Mouse (Mus musculus) activated CD4-positive, CD25-positive, alpha-beta regulatory T cell, adult 4 months (primary cell): Measurements from ENCODE around the gene Cntnap5b. TPM values are rescaled to one million over a fixed set of nuclear protein-coding genes. Genes with fewer than 3 reads are reported as not detected.
"Not testable (repeated sequence)": the region's sequence is repeated elsewhere in the genome, so short reads cannot be mapped to it uniquely, and the experiment has no call there.

Experiments used
- ATAC-seq: one replicate; pipeline ENCODE4 v1.8.0; 2017
- polyA plus RNA-seq, 2 experiments: library from polyadenylated mRNA; unstranded; fragments of 100-300 nt; shearing (Covaris generic); gene quantifications; one replicate each; pipeline ENCODE4 v1.2.1; 2017

Cntnap5b gene
- polyA plus RNA-seq = not detected

GRCm38 (mm10) chr1:99772614-99773013 is at the start of gene Cntnap5b:
Gene Cntnap5b, plus strand, starts transcription at chr1:99772765.
- no peak for ATAC-seq

GRCm38 (mm10) chr1:99759996-99760395 is 12.6 kb upstream of the Cntnap5b start:
- ATAC-seq = no peak

- no peak for ATAC-seq
These were observed 382 bp upstream of the Cntnap5b start for GRCm38 (mm10) chr1:99772183-99772582.

- no peak for ATAC-seq
These were observed 1.6 kb downstream of the Cntnap5b start for GRCm38 (mm10) chr1:99774144-99774543.

- no peak for ATAC-seq
These were observed 41.0 kb downstream of the Cntnap5b start for GRCm38 (mm10) chr1:99813334-99814110.

GRCm38 (mm10) chr1:99872344-99872743 is 99.8 kb downstream of the Cntnap5b start:
- ATAC-seq = no peak

- no peak for ATAC-seq
These were observed 135.2 kb downstream of the Cntnap5b start for GRCm38 (mm10) chr1:99907774-99908173.

- ATAC-seq = no peak
These were observed 170.9 kb downstream of the Cntnap5b start for GRCm38 (mm10) chr1:99943515-99943914.

GRCm38 (mm10) chr1:99959428-99959987 is 186.9 kb downstream of the Cntnap5b start:
- no peak for ATAC-seq

- ATAC-seq = no peak
These were observed 194.9 kb downstream of the Cntnap5b start for GRCm38 (mm10) chr1:99967300-99968089.

GRCm38 (mm10) chr1:99970184-99971086 is 197.9 kb downstream of the Cntnap5b start:
- no peak for ATAC-seq

GRCm38 (mm10) chr1:100001226-100001625 is 228.7 kb downstream of the Cntnap5b start:
- not testable (repeated sequence) for ATAC-seq

- ATAC-seq = no peak
These were observed 233.6 kb downstream of the Cntnap5b start for GRCm38 (mm10) chr1:100006021-100006745.

GRCm38 (mm10) chr1:100041808-100042207 is 269.2 kb downstream of the Cntnap5b start:
- no peak for ATAC-seq

GRCm38 (mm10) chr1:100079812-100080211 is 307.2 kb downstream of the Cntnap5b start:
- ATAC-seq = no peak

GRCm38 (mm10) chr1:100100516-100100915 is 328.0 kb downstream of the Cntnap5b start:
- ATAC-seq = no peak

- ATAC-seq = no peak
These were observed 328.5 kb downstream of the Cntnap5b start for GRCm38 (mm10) chr1:100101017-100101416.

GRCm38 (mm10) chr1:100104343-100104742 is 331.8 kb downstream of the Cntnap5b start:
- ATAC-seq = no peak

GRCm38 (mm10) chr1:100122410-100122935 is 349.9 kb downstream of the Cntnap5b start:
- no peak for ATAC-seq

GRCm38 (mm10) chr1:100163588-100164357 is 391.2 kb downstream of the Cntnap5b start:
- ATAC-seq = no peak

- ATAC-seq = no peak
These were observed 399.0 kb downstream of the Cntnap5b start for GRCm38 (mm10) chr1:100171566-100171965.
